Mouse (Mus musculus): ENCODE measurements around the gene Synm. TPM values are rescaled to one million over a fixed set of nuclear protein-coding genes. Genes with fewer than 3 reads are reported as not detected.
A peak's percentile ranks its signal among the peaks of the same experiment; 100 is the strongest.

The Synm gene
- 2.8 and 3.4 TPM in 2 replicates for polyA plus RNA-seq (2015; fragmentation: Nextera tagmentation; extraction: Ambion mirVana)

DNA sequence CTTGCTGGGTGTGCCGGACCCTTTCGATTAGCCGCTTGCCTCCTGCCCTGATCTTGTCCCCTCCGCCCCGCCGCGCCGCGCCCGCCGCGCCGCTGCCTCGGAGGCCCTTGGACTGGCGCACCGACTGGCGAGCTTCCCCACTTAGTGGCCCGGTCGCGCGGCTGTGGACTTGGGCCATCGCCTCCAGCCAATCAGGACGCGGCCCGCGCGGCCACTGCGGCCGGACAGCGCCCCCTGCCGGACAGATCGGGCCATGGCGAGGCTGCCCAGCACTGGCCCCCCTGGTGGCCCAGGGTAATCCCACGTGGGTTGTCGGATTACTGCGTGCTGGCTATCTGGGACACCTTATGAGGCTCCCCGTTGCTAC lies at the start of gene Synm:
TSS of gene Synm (minus strand) at position 114 of the 367 bp plus-strand sequence.
- H3K9me3 ChIP-seq, result no peaks in the 10 kb centered on the region
- H3K4me1 ChIP-seq, result peaks cover 11% of the 10 kb centered on the region
- H3K9ac ChIP-seq, result peak within 1 kb of the TSS; percentile 76
- H3K36me3 ChIP-seq, result no peaks in the 10 kb centered on the region
- ATAC-seq (ENCODE audit: extremely low read depth, insufficient number of reproducible peaks, low FRiP score, low TSS enrichment), result peak; percentile 72
- peaks cover 38% of the 10 kb centered on the region for H3K27me3 ChIP-seq (replicated peaks)
- H3K27ac ChIP-seq (replicated peaks), result peak within 1 kb of the TSS; percentile 30
- H3K4me3 ChIP-seq, result peak within 1 kb of the TSS; percentile 70
- under 1% methylated on average over 35 of the region's 37 CpGs for WGBS
- H3K4me2 ChIP-seq, result peak within 1 kb of the TSS; percentile 99

DNA sequence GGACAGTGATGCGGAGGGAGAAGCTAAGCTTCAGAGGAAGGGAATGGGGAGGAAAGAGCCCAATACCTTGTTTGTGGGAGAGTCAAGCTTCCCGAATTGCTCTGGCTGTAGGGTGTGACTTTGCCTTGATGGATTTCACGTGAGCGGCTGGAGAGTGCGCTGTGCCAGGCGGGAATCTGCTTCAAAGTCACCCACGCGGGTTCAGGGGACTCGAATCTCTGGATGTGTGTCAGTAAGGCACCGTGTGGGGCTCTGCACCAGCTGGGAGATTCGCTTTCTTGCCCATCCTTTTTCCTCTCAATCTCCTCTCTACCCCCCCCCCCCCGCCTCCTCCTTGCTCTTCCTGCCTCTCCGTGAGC lies 44.3 kb upstream of the Synm start:
- Histone ChIP-seq H3K4me1 (peaks cover 24% of the 10 kb centered on the region), H3K27me3 (replicated peaks) (no peaks in the 10 kb centered on the region), H3K9ac (peak overlapping the region; percentile 77), H3K4me3 (peak overlapping the region; percentile 52), H3K9me3 (no peaks in the 10 kb centered on the region), H3K27ac (replicated peaks) (no peak overlapping the region), H3K36me3 (no peaks in the 10 kb centered on the region), H3K4me2 (peak overlapping the region; percentile 78)
- WGBS, result 10% methylated on average over 13 of the region's 13 CpGs
- no peak for ATAC-seq (ENCODE audit: extremely low read depth, insufficient number of reproducible peaks, low FRiP score, low TSS enrichment)

DNA sequence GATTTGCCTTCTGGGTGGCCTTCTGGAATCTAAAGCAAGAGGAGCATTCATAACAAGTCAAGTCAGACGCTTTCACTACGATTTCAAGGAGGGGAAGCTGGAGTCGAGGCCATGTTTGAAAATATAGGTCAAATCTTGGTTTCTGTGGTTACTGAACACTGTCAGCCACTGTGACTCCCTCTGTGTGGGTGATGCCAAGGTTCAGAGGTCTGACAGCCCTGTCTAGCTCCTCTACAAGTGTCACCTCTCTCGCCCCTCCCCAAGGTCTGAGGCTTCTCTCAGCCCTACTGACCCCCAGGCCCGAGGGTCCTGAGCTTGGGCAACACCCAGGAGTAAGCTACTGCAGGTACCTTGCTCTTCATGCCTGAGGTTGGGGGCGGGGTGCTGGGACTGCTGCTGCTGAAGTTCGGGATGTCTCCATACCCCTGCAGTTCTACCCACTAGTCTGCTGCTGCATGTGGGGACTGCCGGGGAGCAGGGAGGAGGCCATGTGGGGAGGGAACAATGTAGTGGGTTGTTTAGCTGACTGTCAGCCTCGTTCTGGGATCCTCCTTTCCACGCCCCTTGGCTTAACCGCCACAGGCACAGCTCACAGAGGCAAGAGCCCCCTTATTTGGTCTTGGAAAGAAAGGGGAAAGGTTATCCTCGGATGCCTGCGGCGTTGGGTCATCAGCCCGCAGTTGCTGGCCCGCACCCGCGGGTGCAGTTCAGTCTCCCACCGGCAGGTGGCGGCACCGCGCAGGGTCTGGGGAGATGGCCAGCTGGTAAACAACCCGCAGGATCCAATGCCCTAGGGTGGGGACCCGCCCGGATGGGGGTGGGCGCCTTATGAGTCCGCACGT lies 43.7 kb upstream of the Synm start:
- peak overlapping the region; percentile 52 for H3K4me3 ChIP-seq
- 11% methylated on average over 28 of the region's 28 CpGs for WGBS
- 0 out of 2 replicates have a peak overlapping the region, but pooled peaks have one; percentile 5 for H3K27ac ChIP-seq (replicated peaks)
- no peaks in the 10 kb centered on the region for H3K9me3 ChIP-seq
- H3K4me2 ChIP-seq, result peak overlapping the region; percentile 78
- peaks cover 24% of the 10 kb centered on the region for H3K4me1 ChIP-seq
- no peaks in the 10 kb centered on the region for H3K36me3 ChIP-seq
- no peaks in the 10 kb centered on the region for H3K27me3 ChIP-seq (replicated peaks)
- peak; percentile 70; the same call in 1 of the 2 replicates for ATAC-seq (ENCODE audit: extremely low read depth, insufficient number of reproducible peaks, low FRiP score, low TSS enrichment)
- H3K9ac ChIP-seq, result peak overlapping the region; percentile 77

DNA sequence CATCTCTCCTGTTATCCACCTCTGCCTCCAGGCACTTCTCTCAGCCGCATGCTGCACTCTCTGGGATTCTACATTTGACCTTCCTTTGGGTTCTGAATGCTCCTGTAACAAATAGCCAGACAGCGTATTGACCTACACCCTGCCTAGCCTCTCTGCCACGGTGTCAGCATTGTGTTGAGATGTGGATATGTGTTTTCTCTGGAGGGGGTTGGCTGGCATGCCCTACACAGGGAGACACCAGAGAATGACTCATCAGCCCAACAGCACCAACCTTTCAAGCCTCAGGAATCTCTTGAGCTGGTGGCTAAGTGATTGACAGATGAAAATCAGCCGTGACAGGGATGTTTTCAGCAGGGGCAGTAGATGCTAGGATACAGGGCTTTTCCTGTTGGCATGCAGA lies 41.5 kb upstream of the Synm start:
- H3K4me1 ChIP-seq, result peaks cover 42% of the 10 kb centered on the region
- H3K4me3 ChIP-seq, result no peak overlapping the region
- no peaks in the 10 kb centered on the region for H3K9me3 ChIP-seq
- no peak overlapping the region for H3K4me2 ChIP-seq
- H3K27ac ChIP-seq (replicated peaks), result no peak overlapping the region
- H3K36me3 ChIP-seq, result no peaks in the 10 kb centered on the region
- H3K9ac ChIP-seq, result no peak overlapping the region
- no peaks in the 10 kb centered on the region for H3K27me3 ChIP-seq (replicated peaks)
- no peak for ATAC-seq (ENCODE audit: extremely low read depth, insufficient number of reproducible peaks, low FRiP score, low TSS enrichment)
- 40% methylated on average over 4 of the region's 4 CpGs for WGBS

DNA sequence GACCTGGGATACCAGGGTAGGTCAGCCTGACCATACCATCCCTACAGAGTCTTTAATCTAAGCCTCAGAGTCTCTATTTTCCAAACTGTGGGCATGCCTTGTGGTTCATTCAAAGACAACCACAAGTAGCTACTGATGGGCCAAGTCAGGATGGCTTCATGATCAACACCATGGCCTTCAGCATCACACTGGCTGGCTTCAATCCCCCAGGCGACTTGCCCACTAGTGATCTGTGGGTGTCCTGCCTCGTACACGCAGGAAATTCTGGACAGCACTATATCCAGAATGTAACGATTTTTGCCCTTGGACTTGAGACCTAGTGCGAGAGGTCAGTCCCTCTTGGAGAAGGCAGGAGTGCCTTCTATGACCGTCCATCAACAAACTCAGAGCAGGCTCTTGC lies 41.0 kb upstream of the Synm start:
- WGBS, result 78% methylated on average over 6 of the region's 6 CpGs

DNA sequence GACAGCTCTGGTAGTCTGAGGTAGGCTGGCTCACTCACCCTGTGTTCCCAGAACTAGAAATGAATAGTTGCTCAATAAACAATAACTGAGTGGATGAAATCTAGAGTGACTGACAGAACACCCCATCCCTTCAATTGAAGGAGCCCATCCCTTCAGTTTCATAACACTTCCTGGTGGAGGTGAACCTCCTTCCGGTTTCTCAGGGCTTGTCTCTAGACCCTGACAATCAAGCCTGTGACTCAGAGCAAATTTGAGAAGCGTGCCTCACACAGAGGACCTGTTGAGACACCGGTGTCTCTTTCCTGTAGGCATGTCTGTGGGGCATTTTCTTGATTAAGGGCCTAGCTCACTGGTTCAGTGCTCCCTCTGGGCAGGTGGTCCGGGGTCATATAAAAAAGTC lies 38.9 kb upstream of the Synm start:
- peaks cover 31% of the 10 kb centered on the region for H3K4me1 ChIP-seq
- H3K27me3 ChIP-seq (replicated peaks), result no peaks in the 10 kb centered on the region
- H3K9ac ChIP-seq, result no peak overlapping the region
- no peaks in the 10 kb centered on the region for H3K36me3 ChIP-seq
- H3K9me3 ChIP-seq, result no peaks in the 10 kb centered on the region
- no peak overlapping the region for H3K27ac ChIP-seq (replicated peaks)
- no peak overlapping the region for H3K4me3 ChIP-seq
- ATAC-seq (ENCODE audit: extremely low read depth, insufficient number of reproducible peaks, low FRiP score, low TSS enrichment), result no peak
- 83% methylated on average over 4 of the region's 4 CpGs for WGBS
- H3K4me2 ChIP-seq, result no peak overlapping the region

More for the DNA sequence above, 41.0 kb upstream of the Synm start:
- no peak overlapping the region for H3K9ac ChIP-seq
- no peaks in the 10 kb centered on the region for H3K36me3 ChIP-seq
- H3K4me2 ChIP-seq, result no peak overlapping the region
- peaks cover 38% of the 10 kb centered on the region for H3K4me1 ChIP-seq
- H3K27ac ChIP-seq (replicated peaks), result no peak overlapping the region
- H3K27me3 ChIP-seq (replicated peaks), result no peaks in the 10 kb centered on the region
- no peak for ATAC-seq (ENCODE audit: extremely low read depth, insufficient number of reproducible peaks, low FRiP score, low TSS enrichment)
- no peaks in the 10 kb centered on the region for H3K9me3 ChIP-seq
- H3K4me3 ChIP-seq, result no peak overlapping the region

DNA sequence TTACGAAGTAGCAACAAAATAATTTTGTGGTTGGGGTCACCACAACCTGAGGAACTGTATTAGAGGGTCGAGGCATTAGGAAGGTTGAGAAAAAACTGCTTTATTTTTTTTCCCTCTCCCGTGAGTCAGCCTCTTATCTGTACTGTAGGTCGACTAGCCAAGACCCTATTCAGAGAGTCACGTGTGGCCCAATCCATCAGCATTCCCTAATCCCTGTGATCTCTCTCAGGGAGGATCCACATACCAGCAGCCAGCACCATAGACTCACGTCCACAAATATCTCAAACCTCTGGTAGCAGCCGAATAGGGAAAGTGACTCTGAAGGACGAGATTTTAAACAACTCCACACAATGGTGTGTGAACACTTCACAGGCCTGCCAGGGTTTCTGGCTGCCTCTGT lies 37.5 kb upstream of the Synm start:
- Histone ChIP-seq H3K9ac (peak overlapping the region; percentile 70), H3K4me1 (peaks cover 21% of the 10 kb centered on the region), H3K27me3 (replicated peaks) (no peaks in the 10 kb centered on the region), H3K4me2 (peak overlapping the region; percentile 62), H3K27ac (replicated peaks) (peak overlapping the region; percentile 80), H3K4me3 (peak overlapping the region; percentile 24), H3K9me3 (no peaks in the 10 kb centered on the region), H3K36me3 (no peaks in the 10 kb centered on the region)
- 8% methylated on average over 8 of the region's 8 CpGs for WGBS
- ATAC-seq (ENCODE audit: extremely low read depth, insufficient number of reproducible peaks, low FRiP score, low TSS enrichment), result peak; percentile 55

DNA sequence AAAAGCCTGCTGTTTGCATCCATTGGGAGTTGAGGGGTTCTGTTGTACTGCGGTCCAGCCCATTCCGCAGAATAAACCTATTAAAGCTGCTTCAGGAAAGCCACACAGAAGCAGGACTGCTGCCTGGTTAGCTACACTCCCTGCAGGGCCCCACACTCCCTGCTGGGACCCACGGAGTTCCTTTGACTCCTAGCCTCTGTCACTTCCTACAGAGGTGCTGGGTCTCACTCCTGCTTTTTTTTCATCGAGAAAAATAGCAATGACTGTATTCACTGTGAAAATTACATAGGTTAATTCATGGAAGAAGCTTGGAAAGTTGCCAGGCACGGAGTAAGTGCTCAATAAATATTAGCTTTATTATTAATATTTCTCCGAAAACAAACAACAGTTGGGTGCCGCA lies 33.9 kb upstream of the Synm start:
- no peaks in the 10 kb centered on the region for H3K27me3 ChIP-seq (replicated peaks)
- H3K9ac ChIP-seq, result no peak overlapping the region
- no peaks in the 10 kb centered on the region for H3K36me3 ChIP-seq
- no peak overlapping the region for H3K27ac ChIP-seq (replicated peaks)
- H3K9me3 ChIP-seq, result no peaks in the 10 kb centered on the region
- no peak overlapping the region for H3K4me3 ChIP-seq
- no peak overlapping the region for H3K4me2 ChIP-seq
- peaks cover 25% of the 10 kb centered on the region for H3K4me1 ChIP-seq
- ATAC-seq (ENCODE audit: extremely low read depth, insufficient number of reproducible peaks, low FRiP score, low TSS enrichment), result no peak
- WGBS, result 68% methylated on average over 7 of the region's 7 CpGs

DNA sequence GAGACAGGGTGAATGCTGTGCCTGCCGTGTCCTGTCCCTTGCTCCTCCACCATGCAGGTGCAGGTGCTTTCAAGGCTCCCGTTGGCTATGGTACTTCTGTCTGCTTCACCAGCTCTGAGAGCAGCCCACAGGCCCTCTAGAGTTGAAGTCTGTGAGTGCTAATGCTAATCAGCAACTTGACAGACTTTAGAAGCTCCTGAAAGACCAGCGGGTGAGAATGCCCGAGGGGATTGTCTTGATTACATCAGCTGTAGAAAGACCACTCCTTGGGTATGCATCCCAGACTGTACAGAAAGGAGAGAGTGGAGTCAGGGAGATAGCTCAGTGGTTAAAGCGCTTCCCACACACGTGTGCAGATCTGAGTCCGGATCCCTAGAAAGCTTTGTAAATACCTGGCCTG lies 31.7 kb upstream of the Synm start:
- Histone ChIP-seq H3K9me3 (no peaks in the 10 kb centered on the region), H3K9ac (no peak overlapping the region), H3K4me3 (no peak overlapping the region), H3K4me1 (peaks cover 9% of the 10 kb centered on the region), H3K27ac (replicated peaks) (no peak overlapping the region), H3K36me3 (no peaks in the 10 kb centered on the region), H3K27me3 (replicated peaks) (no peaks in the 10 kb centered on the region), H3K4me2 (no peak overlapping the region)
- ATAC-seq (ENCODE audit: extremely low read depth, insufficient number of reproducible peaks, low FRiP score, low TSS enrichment), result no peak
- 47% methylated on average over 7 of the region's 7 CpGs for WGBS

DNA sequence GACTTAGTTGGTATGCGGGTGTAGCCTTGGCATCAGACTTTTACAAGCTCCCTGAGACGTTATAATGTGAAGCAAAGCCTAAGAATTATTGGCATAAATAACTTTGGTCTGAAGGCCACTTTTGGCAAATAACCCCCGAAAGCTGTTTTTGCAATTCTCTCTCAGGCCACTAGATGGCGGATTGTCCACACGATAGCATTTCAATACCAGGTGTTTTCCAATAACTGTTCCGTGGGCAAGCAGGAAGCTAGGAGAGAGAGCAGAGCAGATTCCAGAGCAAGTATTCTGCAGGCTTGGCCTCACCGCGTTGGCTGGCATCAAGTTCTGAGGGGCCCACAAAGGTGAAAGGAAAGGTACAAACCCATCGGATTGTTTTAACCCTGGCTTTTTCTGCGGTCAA lies 29.2 kb upstream of the Synm start:
- H3K27me3 ChIP-seq (replicated peaks), result no peaks in the 10 kb centered on the region

DNA sequence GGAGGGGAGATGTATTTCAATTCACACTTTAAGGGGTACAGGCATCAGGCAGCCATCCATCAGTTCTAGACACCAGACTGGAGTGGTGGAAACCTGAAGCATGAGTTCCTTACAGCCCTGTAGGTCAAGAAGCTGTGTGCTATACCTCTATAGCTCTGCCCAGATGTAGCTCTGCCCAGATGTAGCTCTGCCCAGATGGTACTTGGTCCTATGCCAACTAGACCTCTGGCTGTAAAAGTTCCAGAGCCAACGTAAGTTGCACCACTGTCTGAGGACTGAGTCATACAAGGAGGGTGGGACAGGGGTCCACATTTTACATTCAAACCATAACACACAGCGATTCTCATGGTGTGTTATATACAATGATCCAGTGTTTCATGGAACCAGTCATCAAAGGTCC lies 28.3 kb upstream of the Synm start:
- 57% methylated on average over 2 of the region's 2 CpGs for WGBS
- H3K27me3 ChIP-seq (replicated peaks), result no peaks in the 10 kb centered on the region
- no peak for ATAC-seq (ENCODE audit: extremely low read depth, insufficient number of reproducible peaks, low FRiP score, low TSS enrichment)
- no peak overlapping the region for H3K4me3 ChIP-seq
- no peaks in the 10 kb centered on the region for H3K9me3 ChIP-seq
- H3K9ac ChIP-seq, result no peak overlapping the region
- H3K4me2 ChIP-seq, result no peak overlapping the region
- no peak overlapping the region for H3K27ac ChIP-seq (replicated peaks)
- H3K4me1 ChIP-seq, result peaks cover 8% of the 10 kb centered on the region; the same call in 1 of the 2 replicates
- H3K36me3 ChIP-seq, result no peaks in the 10 kb centered on the region

More for the DNA sequence above, 29.2 kb upstream of the Synm start:
- no peak overlapping the region for H3K27ac ChIP-seq (replicated peaks)
- ATAC-seq (ENCODE audit: extremely low read depth, insufficient number of reproducible peaks, low FRiP score, low TSS enrichment), result no peak
- H3K4me2 ChIP-seq, result peak overlapping the region; percentile 22
- no peak overlapping the region for H3K4me3 ChIP-seq
- H3K9me3 ChIP-seq, result no peaks in the 10 kb centered on the region
- H3K4me1 ChIP-seq, result peaks cover 8% of the 10 kb centered on the region; the same call in 1 of the 2 replicates
- WGBS, result 12% methylated on average over 10 of the region's 10 CpGs
- no peaks in the 10 kb centered on the region for H3K36me3 ChIP-seq
- H3K9ac ChIP-seq, result peak overlapping the region; percentile 34; the same call in 1 of the 2 replicates

Measured in heart, embryonic 13.5 days (tissue).